Mouse (Mus musculus): ENCODE data around the gene Gm1043.

Gm1043 gene

DNA sequence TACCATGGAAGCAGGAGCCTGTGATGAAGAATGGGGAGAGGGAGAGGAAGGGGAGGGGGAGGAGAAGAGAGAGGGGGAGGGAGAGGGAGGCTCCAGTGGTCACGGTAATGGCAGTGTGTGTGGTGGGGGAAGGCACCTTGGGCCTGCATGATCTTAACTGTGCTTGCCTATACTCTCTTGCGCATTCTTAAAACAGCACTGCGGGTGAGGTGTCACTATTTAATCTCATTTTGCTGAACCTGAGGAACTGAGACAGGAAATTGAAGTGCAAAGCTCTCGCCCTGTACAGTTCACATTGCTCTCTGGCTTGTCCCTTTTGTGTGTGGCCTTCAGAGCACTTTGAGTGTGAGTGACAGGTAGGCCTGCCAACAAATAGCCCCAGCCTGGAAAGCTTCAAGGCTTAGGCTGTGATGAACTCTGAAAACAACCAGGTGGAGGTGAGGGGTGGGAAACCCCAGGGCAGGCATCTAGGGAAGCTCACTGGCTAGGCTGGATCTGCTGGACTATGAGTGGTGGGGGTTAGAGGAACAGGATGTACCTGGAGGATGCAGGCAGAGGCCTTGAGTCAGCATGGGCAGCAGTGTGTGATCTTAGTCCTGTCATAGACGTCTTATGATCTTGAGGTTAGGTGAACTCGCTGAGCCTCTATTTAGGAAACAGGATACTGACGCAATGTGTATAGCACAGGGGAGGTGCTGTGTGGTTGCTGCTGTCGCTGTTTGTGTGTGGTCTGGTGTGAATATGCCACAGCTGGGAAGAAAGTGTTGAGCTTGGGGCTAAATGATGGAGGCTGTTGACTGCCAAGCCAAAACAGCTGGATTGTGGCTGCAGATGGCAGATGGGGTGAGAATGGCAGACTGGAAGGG, 18.2 kb upstream of the Gm1043 start:
- DNase-seq (ENCODE audit: low spot score in 2 of 2) = no peak

DNA sequence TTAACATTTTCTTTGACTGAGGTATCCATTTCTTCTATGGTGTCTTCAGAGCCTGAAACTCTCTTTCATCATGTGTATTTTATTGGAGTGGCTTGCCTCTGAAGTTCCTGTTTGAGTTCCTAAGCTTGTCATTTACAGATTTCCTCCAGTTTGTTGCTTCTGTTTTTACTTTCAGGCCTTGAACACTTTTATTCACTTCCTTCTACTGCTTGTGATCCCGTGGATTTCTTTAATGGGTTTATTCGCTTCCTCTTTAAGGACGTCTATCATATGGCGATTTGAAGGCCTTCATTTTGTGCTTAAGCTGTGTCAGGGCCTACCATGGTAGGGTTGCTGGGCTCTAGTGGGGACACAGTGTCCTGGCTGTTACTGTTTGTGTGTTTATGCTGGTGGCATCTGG, 11.5 kb upstream of the Gm1043 start:
- no peak for DNase-seq (ENCODE audit: low spot score in 2 of 2)

DNA sequence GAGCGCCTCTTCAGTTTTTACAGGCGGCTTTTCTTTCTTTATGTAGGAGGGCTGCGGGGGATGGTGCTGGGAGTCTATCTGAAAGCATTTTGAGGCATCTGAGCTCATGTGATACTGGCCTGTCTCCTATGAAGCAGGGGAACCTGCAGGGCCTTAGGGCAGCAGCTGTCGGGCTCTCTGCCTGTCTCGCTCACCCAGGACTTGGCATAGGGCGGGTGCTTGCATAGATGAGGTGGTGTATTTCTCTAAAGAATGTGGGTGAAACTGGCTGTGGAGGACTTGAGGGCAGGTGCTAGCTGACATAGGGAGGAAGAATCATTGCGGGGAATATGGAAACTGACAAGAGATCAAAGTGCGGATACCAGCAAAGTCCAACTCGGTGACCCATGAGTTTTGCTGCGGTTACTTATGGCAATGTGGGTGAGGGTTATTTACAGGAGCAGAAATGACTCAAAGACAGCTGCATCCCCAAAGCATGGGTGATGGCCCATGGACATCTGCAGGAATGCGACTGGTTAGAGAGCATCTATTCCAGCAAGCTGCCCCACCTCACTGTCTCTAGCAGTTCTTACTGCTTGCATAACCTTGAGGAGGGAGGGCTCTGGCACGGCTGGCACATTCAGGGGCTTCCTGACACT, 8.4 kb upstream of the Gm1043 start:
- no peak for DNase-seq (ENCODE audit: low spot score in 2 of 2)

DNA sequence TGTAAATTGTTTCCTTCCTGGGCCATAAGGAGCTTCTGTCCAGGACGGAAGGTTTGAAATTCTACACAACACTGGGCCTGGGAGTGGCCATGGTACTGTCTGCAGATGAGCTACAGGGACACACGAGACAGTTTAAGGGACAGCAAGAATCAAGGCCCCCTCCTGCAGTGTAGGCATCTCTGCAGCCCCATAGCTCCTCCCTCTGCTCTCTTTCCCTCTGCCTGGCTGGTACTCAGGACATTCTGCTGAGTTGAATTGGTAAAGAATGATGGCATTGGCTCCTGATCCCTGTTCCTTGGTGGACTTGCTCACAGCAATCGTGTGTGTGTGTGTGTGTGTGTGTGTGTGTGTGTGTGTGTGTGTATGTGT, 7.9 kb upstream of the Gm1043 start:
- no peak for DNase-seq (ENCODE audit: low spot score in 2 of 2)

DNA sequence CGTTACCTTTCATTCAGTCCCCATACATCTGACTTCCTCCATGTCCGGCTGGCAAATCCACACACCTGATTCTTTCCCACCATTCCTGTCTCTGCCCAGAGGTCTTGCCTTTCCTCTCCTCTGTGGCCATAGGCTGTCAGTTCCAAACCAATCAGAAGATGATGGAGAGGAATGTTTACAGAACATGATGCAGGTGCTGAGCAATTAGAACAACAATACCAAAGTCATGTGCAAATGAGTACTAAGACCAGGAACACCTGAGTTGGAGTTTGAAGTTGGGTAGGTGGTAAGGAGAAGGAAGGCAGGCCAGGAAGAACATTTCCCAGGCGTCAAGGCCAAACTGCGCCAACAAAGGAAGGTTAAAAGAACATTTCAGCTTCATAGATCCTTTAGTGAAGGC, 5.7 kb upstream of the Gm1043 start:
- DNase-seq (ENCODE audit: low spot score in 2 of 2) = no peak

DNA sequence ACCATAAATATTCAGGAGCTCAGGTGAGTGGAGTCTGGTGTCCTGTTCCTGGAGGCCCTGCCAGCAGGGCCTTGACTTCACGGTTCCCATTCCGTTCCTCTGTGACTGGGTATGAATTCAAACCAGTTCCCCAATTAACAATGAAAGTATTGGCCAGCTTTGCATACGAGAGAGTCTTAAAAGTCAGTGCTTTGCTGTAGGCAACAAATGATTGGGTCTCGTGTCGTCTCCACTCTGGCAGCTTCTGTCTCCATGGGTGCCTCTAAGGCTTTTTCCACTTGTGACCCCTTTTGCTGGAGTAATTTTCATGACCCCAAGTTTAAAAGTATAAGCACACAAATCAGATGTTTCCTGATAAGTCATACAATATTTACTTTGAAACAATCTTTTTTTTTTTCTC, 4.6 kb upstream of the Gm1043 start:
- no peak for DNase-seq (ENCODE audit: low spot score in 2 of 2)

DNA sequence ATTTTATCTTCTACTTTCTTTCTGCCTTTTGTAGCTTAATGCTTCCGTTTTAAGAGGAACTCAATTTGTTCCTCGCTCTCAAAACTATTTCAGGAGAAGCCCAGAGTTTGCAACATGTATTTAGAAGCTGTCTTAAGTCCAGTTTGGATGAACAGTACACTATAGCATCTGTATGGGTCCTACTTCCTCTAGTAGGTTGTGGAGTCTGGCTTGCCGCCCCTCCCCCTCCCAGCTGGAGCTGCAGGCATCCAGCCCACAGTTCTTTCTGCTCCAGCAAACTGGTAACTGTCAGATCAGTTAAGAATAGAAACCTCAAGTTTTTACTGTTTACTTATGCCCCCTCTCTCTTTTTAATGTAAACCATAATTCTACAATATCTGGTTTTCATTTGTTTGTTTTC, 2.8 kb upstream of the Gm1043 start:
- DNase-seq (ENCODE audit: low spot score in 2 of 2) = no peak

DNA sequence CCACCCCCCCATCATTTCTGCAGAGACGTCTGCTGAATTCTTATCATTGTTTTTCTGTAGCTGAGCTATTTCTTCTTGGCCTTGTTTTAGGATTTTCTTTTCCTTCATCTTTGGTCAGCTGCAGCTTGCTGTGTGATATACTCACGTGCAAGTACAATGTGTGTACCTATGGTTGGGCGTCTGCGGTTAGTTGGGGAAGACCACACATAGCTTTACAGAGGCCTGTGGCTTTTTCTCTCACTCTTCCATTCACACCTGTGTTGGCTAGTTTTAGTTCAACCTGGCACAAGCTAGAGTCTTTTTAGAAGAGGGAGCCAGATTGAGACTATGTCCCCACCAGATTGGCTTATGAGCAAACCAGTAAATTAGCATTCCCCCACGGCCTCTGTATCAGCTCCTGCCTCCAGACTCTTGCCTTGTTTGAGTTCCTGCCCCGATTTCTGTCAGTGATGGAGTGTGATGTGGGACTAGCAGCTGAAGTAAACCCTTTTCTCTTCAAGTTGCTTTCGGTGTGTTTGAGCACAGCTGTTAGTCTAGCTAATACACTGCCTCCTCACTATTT, 1.9 kb upstream of the Gm1043 start:
- no peak for DNase-seq (ENCODE audit: low spot score in 2 of 2)

DNA sequence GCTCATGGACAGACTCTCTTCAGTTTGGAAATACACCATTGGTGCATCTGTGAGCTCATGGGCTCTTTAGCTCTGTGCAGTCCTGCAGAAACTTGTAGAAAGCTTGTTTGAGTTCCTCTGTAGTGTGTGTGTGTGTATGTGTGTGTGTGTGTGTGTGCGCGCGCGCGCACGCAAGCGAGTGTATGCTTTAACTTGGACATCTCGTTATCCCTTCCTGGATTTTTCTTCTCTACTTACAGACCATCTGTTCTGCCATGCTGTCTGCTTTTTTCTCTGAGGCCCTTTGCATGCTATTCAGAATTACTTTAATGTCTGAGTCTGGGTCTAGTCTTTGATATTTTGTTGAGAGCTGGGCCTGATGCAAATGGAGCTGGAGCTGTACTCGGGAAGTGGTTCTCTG, 1.3 kb upstream of the Gm1043 start:
- no peak for DNase-seq (ENCODE audit: low spot score in 2 of 2)

DNA sequence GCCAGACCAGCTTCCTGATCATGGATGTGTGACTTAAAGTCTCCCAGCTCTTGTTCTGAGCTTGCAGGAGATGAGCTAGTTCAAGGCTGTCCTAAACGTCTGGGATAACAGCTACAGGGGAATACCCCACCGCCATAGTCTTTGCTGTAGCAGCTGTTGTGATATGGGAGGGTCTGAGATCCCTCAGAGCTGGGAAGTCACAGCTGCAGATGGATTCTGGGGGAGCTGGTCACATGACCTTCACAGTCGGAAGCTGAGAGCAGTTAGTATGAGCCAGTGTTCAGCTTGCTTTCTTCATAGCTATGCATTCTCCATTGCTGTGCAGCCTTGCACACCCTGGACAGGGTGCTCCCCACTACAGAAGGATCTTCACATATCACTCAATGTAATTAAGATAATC, 748 bp downstream of the Gm1043 start:
- no peak for DNase-seq (ENCODE audit: low spot score in 2 of 2)

DNA sequence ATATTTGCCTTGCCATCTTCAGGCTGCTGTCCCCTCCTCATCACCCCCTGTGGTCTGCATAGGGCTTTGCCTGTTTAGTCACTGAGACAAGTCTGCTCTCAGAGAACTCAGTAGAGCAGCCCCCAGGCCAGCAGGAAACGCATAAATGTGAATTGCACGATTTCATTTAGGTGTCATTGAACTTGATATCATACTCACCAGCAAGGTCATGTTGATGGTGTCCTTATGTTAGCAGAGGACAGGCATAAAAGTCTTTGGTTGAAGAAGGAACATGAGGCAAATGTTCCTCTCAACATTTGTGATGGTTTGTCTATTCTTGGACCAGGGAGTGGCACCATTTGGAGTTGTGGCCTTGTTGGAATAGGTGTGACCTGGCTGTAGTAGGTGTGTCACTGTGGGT, 2.6 kb downstream of the Gm1043 start:
- DNase-seq (ENCODE audit: low spot score in 2 of 2) = no peak

DNA sequence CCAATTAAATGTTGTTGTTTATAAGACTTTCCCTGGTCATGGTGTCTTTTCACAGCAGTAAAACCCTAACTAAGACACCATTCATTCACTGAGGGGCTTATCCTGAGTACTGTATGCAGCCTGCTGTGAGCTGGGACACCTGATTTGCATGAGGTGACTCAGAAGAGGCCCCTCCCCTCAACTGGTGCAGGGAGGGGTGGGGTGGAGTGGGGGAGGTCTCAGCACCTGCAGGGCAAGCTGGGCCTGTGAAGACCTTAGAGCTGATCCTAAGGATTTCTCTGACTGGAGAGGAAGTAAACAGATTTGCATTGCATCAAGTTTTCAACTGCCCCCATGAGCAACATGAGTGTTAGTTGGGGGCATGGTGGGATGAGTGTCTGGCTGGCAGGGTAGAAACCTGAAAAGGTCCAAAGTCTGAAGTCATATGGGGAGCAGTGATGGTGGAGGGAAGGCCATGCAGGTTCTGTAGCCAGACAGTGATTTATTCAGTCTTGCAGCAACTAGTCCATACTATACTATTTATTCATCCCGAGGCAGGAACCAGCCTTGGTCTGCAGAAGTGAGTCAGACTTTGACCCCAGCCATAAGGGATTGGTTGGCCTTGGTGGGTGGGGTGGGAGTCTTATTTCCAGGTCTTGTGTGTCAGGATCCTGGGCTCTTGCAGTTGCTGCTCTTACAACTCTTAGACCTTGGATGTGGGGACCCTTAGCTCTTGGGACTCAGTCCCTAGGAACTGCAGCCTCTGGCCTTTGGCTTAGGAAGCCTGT, 3.4 kb downstream of the Gm1043 start:
- no peak for DNase-seq (ENCODE audit: low spot score in 2 of 2)

DNA sequence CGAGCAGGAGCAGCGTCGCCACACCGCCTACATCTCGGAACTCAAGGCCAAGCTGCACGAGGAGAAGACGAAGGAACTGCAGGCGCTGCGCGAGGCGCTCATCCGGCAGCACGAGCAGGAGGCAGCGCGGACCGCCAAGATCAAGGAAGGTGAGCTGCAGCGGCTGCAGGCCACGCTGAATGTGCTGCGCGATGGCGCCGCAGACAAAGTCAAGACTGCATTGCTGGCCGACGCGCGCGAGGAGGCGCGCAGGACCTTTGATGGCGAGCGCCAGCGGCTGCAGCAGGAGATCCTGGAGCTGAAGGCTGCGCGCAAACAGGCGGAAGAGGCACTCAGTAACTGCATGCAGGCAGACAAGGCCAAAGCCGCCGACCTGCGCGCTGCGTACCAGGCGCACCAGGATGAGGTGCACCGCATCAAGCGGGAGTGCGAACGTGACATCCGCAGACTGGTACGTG, 6.0 kb downstream of the Gm1043 start:
- DNase-seq (ENCODE audit: low spot score in 2 of 2) = no peak

DNA sequence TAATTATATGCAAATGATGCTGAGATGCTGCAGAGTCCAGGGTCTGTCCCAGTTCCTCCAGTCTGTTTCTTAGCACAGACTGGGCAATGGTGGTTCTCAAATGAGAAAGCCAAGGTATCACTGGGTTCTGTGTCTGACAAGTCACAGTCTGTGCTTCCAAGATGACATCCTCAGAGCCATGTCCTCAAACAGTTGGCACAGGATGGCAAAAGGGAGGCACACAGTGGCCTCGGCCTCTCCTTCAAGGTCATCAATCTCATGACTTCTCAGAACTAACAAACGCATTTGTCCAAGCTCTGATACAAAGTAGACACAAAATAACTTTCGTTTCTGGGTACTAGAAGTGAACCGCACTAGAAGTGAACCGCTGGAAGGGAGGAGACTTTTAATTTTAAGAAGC, 9.8 kb downstream of the Gm1043 start:
- no peak for DNase-seq (ENCODE audit: low spot score in 2 of 2)

DNA sequence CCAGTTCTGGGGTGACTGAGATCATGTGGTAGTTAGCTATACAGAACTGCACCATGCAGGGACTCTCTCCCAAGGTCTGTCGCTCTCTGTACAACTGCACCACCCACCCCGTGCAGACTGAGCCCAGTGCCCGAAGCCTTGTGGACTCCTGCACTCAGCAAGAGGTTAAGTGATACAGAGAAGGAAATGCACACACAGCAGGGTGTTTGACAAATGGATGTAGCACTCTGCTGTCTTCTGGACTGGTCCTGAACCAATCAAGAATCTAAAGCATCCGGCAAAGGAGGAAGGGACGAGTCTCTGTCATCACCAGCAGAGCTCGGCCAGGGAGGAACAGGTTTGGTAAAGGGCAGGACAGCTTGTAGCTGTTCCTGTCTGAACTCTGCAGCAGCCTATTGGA, 12.4 kb downstream of the Gm1043 start:
- no peak for DNase-seq (ENCODE audit: low spot score in 2 of 2)

DNA sequence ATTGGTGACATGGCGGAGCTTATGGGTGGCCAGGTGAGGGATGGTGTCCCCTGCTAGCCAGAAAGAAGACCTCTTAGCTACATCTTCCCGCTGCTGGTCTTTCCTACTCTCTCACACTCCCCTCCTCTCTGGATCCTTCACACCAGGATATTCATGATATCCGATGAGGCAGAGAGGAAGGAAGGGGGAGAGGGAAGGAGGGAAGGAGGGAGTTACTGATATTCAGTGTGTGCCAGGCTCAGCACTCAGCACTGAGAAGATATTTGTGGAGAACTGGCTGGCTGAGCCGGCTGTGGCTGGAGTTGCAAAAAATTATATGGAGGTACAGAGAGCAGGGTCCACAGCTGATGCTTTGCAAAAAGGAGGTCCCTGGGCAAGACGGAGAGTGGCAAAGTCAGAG, 15.6 kb downstream of the Gm1043 start:
- DNase-seq (ENCODE audit: low spot score in 2 of 2) = no peak

DNA sequence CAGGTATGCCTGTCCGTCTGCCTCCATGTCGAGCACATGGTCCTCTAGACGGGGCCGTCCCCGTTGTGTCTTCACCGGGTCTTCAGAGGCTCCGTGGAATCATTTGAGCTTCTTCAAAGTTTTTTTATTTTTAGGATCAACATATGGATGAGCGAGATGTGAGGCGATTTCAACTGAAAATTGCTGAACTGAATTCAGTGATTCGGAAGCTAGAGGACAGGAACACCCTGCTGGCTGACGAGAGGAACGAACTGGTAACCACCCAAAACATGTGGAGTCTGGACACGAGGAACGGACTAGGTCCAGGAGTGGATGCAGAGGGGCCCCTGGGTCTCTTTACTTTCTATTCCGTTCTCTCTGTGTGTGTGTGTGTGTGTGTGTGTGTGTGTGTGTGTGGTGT, 16.5 kb downstream of the Gm1043 start:
- DNase-seq (ENCODE audit: low spot score in 2 of 2) = no peak

DNA sequence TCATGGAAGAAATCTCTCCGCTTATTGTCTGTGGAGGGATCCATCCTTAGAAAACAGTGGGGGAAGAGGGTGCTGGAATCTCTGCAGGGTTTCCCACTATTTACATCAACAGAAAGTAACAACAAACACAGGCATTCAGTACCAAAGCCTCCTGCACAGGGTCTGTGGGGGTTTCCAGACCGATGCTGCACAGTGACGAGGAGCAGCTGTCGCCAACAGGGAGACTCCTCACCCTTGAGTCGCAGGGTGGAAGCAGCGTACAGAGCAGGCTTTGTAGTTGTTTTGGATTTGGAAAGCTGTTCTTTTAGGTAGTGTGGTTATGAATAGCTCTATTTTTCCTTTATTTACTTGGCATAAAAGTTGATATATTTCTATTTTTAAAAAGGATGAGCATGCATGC, 16.9 kb downstream of the Gm1043 start:
- no peak for DNase-seq (ENCODE audit: low spot score in 2 of 2)

DNA sequence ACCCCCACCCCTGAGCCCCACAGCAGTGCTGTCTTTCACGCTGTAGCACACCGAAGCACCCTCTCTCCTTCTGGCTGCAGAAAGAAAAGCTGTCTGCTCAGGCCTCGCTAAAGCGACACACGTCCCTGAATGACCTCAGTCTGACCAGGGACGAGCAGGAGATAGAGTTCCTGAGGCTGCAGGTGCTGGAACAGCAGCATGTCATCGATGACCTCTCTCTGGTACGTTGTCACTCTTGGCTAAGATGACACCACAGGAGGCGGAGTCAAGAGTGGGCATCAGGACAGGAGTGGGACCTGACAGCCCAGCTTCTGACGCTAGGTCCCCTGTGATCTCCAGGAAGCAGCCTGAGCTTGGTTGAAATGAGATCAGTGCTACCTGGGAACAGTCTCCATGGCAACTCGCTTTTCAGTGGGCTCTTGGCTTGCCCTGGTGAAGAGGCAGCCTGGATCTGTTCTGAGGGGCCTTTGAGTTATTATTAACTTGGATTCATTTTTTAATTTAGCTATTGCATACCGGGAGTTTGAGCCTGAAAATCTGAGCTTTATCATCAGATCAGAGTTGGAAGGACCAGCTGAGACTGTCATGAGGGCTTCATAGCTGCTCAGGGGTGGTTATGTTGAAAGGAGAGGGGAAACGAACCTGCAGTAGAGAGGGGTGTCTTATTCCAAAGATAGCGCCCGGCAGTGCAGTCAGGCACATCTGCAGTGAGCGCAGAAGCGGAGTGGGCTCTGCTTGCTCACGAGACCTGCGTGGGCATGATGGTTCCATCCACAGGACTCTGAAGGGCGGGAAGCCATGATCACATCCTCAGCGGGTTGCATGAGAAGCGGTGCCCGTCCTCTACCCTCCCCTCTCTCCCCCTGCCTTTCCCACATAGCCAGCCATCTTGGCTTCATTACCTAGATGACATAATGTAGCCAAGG, 20.6 kb downstream of the Gm1043 start:
- no peak for DNase-seq (ENCODE audit: low spot score in 2 of 2)

DNA sequence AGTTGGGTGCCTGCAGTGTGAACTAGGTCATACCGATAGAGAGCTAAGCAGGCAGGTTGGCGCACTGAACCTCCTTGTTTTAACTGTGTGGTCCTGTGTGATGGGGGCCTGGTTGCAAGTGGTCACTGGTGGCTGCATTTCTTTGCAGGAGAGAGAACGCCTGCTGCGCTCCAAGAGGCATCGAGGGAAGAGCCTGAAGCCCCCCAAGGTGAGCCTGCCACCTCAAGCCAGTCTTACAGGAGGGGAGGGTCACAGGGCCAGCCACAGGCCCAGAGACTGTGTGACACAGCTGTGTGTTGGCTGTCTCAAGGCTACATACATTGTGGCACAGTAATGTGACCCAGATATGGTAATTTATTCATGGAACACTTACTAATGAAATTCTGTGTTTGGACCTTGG, 21.9 kb downstream of the Gm1043 start:
- no peak for DNase-seq (ENCODE audit: low spot score in 2 of 2)

DNA sequence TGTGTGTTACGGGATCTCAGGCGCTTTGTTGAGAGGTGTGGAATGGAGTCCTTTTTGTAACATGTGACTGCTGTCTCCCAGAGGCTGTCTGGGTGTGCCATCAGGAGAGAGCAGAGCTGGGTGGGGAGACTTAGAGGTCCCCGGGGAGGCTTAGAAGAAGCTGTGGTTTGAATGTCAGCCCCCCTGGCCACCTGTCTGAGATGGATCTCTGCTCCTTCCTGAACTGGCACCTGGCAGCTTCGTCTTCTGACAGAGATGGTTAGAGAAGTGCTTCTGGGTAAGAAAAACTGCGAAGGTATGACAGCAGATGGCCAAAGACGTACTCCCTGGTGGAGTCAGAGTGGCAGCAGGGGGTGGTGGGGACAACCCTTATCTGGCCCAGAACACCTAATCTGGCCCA, 22.4 kb downstream of the Gm1043 start:
- no peak for DNase-seq (ENCODE audit: low spot score in 2 of 2)

All from heart, adult 9 months (tissue).